Mouse (Mus musculus): ENCODE results near the gene Rnf217. TPM values are rescaled to one million over a fixed set of nuclear protein-coding genes. Genes with fewer than 3 reads are reported as not detected.
A peak's percentile ranks its signal among the peaks of the same experiment; 100 is the strongest.

Gene Rnf217
- 1 to 10 TPM; 3.3 to 4.4 TPM for total RNA-seq (2021)
- long read RNA-seq, experiment 1, full-length matches to known transcripts = 18 of 20 reads
- long read RNA-seq, experiment 1, partial matches to known transcripts = 0 of 20 reads
- long read RNA-seq, experiment 1, other reads (novel, unspliced or antisense) = 2 of 20 reads
- long read RNA-seq, experiment 2, full-length matches to known transcripts = 7 of 8 reads
- long read RNA-seq, experiment 2, partial matches to known transcripts = 0 of 8 reads
- long read RNA-seq, experiment 2, other reads (novel, unspliced or antisense) = 1 of 8 reads

DNA sequence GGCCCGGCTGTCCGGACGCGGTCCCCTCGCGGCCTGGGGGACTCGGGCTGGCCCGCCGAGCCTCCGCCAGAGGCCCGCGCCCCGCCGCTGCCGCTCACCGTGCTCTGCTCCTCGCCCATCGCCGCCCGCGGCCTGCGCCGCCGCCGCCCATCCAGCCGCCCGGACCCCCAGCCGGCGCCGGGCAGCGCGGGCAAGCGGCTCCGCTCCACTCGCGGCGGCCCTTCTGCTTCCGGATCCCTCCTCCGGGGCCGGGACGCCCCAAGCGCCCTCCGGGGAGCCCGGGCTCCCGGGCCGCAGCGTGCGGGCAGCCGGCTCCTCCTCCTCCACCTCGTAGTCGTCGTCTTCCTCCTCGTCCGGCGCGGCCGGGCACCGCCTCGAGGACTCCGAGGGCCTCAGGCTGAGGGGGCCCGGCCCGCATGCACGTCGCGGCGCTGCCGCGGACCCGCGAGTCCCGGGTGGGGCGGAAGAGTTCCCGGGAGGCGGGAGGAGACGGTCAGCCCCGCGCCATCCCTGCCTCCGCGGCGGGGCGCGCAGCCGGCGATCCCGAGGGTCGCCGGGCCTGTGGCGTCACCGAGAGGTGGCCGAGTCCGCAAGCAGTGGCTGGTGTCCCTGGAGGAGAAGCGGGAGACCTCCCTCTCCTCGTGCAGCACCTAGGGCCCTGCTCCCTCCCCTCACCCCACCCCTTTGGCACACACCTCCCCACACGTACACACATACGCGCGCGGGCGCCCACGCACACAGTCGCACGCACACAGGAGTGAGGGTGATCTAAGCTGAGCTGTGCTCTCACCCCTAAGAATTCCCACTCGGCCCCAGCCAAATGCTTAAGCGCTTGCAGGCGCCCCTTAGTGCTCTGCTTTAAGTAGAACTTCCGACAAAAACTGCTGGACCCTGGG is at the start of gene Rnf217:
TSS of gene Rnf217 (minus strand) at position 119 of the 896 bp plus-strand sequence.
- DNase-seq = peak; percentile 65 to 68
- intact Hi-C loops (cut with DNase I) = loop anchor here (5.0 to 10.0 kb wide), 3 partner anchors 142 to 765 kb away; partner anchors contain the start of genes Hddc2 and Hey2

- no peak for DNase-seq
- intact Hi-C loops (cut with DNase I) = no loop called here
Observed at GRCm38 (mm10) chr10:31647270-31647669, 38.3 kb upstream of the Rnf217 start.

DNA sequence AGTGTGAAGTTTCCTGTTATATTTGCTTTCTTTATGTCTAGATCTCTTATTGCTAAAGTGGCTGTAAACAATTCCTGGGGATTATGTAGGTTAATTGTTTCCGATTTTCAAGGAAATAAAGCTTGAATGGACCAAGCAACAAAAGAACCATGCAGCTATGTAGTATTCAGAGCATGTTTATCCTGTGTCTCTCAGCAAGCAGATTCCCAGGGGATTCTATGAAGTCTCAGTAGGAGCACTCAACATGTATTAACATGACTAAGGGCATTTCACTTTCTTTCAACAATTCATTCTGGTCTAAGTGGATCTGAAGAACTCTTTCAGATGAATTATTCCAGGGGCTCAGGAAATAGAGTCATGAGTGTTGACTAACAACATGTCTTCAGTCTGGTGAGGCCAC is 37.1 kb upstream of the Rnf217 start:
- DNase-seq = no peak
- intact Hi-C loops (cut with DNase I) = no loop called here

DNA sequence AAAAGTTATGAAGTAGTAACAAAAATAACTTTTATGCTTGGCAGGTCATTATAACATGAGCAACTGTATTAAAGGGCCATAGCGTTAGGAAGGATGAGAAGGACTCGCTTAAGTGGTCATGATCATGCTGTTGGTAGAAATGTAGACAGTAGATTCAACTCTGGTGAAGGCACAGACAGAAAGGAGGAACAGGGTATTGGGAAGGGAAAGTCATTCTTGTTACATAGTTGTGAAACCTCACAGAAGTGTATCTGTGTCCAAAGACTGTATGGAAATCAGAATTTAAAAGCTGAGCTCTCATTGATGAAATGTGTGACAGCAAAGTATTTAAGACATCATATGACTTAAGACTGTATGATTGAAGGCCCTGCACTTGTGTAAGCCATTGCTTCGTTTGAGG is 26.1 kb upstream of the Rnf217 start:
- DNase-seq = no peak
- intact Hi-C loops (cut with DNase I) = loop anchor here (10.0 kb wide), 1 partner anchor 170 kb away; no protein-coding TSS in a partner anchor

- peak in 1 of 2 experiments; percentile 3 for DNase-seq
- intact Hi-C loops (cut with DNase I) = loop anchor here (10.0 kb wide), 1 partner anchor 167 kb away; no protein-coding TSS in a partner anchor
Observed at GRCm38 (mm10) chr10:31632005-31632404, 23.0 kb upstream of the Rnf217 start.

- intact Hi-C loops (cut with DNase I) = no loop called here
- DNase-seq = no peak
Observed at GRCm38 (mm10) chr10:31615355-31615754, 6.4 kb upstream of the Rnf217 start.

GRCm38 (mm10) chr10:31614111-31614510 is 5.1 kb upstream of the Rnf217 start:
- DNase-seq = no peak
- intact Hi-C loops (cut with DNase I) = no loop called here

GRCm38 (mm10) chr10:31608441-31609065 is 431 bp downstream of the Rnf217 start:
- DNase-seq = peak; percentile 37 to 39
- intact Hi-C loops (cut with DNase I) = loop anchor here (5.0 to 10.0 kb wide), 3 partner anchors 141 to 764 kb away; partner anchors contain the start of genes Hddc2 and Hey2

- intact Hi-C loops (cut with DNase I) = loop anchor here (5.0 to 10.0 kb wide), 3 partner anchors 140 to 762 kb away; partner anchors contain the start of genes Hddc2 and Hey2
- peak in 1 of 2 experiments; percentile 9 for DNase-seq
Observed at GRCm38 (mm10) chr10:31606981-31607867, 1.8 kb downstream of the Rnf217 start.

- intact Hi-C loops (cut with DNase I) = loop anchor here (10.0 kb wide), 2 partner anchors 289 to 759 kb away; partner anchors contain the start of genes Hddc2 and Hey2
- no peak for DNase-seq
Observed at GRCm38 (mm10) chr10:31603855-31604254, 5.1 kb downstream of the Rnf217 start.

- intact Hi-C loops (cut with DNase I) = loop anchor here (10.0 kb wide), 2 partner anchors 285 to 755 kb away; partner anchors contain the start of genes Hddc2 and Hey2
- no peak for DNase-seq
Observed at GRCm38 (mm10) chr10:31600116-31600515, 8.9 kb downstream of the Rnf217 start.

- intact Hi-C loops (cut with DNase I) = no loop called here
- no peak for DNase-seq
Observed at GRCm38 (mm10) chr10:31597886-31598285, 11.1 kb downstream of the Rnf217 start.

DNA sequence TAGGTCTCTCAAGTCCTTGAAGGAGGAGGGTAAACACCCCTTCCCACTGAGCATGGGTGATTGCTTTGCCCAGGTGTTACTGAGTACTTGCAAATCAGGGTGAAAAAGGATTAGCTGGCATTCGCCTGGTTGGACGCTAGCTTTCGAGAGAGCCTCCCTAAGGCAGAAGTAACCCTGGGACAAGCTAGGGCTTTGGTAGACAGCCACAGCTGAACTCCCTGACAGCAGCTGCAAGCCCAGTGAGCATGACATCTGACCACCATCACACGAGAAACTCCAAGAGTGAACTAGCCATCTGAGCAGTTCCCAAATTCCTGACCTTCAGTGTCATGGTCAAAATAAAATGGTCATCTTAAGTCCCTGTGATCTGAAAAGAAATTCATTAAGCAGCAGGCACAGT is 12.2 kb downstream of the Rnf217 start:
- intact Hi-C loops (cut with DNase I) = no loop called here
- DNase-seq = peak in 1 of 2 experiments; percentile 14

- intact Hi-C loops (cut with DNase I) = no loop called here
- no peak for DNase-seq
Observed at GRCm38 (mm10) chr10:31595326-31595725, 13.7 kb downstream of the Rnf217 start.

- DNase-seq = peak; percentile 21 to 23
- intact Hi-C loops (cut with DNase I) = no loop called here
Observed at GRCm38 (mm10) chr10:31592741-31593524, 16.1 kb downstream of the Rnf217 start.

DNA sequence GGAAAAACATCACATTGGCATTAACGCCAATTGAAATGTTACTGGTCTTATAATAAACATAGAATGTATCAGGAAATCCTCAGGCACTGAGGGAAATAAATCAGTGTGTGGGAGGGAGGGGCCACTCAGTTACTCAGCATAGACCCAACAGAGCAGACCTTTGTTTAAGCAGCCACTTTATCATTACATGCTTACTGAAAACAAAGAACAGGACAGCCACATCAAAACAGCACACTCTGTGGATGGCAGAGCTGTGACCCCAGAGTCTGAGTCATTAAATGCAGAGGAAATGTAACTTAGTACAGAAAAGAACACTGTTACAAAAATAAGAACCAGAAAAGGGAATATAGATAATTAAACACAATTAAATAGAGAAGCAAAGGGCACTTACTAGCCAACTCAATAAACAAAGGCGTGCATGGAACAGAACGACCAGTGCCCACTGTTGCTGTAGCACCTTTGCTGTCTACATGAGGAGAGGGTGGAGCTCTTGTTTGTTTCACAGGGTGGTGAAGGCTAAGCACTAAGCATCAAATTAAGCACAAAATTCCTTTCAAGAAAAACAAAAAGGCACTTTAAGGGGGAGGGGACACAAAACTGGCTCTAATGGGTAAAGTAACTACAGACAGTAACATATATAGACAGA is 16.8 kb downstream of the Rnf217 start:
- intact Hi-C loops (cut with DNase I) = no loop called here
- no peak for DNase-seq

- intact Hi-C loops (cut with DNase I) = no loop called here
- DNase-seq = no peak
Observed at GRCm38 (mm10) chr10:31580722-31581121, 28.3 kb downstream of the Rnf217 start.

DNA sequence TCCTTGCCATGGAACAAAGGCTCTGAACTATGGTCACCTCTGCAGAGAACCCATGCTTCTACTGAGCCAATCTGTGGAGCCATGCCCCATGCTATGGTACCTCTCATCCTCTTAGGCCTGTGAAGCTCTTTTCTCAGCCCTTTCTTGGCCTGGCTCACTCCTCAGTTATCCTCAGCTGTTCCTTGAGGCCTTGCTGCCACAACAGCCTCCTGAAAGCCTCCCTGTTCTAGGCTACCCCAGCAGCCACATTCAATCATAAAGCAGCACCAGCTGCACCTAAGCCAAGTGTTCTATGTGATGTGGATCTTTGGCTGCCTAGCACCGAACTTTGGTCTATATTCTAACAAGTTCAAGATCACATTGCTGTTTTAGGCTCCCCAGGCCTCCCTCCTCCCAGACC is 28.9 kb downstream of the Rnf217 start:
- intact Hi-C loops (cut with DNase I) = no loop called here

More for the DNA sequence above, 28.9 kb downstream of the Rnf217 start:
- DNase-seq = no peak
